Mouse (Mus musculus): ENCODE measurements around the gene Reep3. TPM values are rescaled to one million over a fixed set of nuclear protein-coding genes. Genes with fewer than 3 reads are reported as not detected.
A peak's percentile ranks its signal among the peaks of the same experiment; 100 is the strongest.
"Not testable (repeated sequence)": the region's sequence is repeated elsewhere in the genome, so short reads cannot be mapped to it uniquely, and the experiment has no call there.

The Reep3 gene
- polyA plus RNA-seq, 1 experiment from 2014 or later = 46.9 TPM

DNA sequence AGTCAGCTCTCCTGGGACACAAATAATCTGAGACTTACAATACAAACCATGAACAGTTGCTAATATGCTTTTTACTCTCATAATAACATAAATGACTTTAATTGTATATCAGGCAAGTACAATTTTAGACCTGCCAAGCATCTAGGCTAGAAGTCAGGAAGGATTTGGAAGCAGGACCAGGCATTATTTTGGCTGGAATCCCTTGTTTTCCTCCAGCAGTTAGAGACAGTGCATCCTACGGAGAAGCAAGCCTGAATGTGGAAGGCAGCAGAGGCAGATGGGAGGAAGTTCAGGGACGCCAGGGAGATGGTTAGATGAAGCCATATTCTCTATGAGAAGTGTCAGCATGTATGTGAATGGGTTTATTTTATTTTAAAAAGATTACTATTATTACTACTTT, 79.4 kb downstream of the Reep3 start:
- Histone ChIP-seq H3K9ac (no peak overlapping the region), H3K27ac (no peak overlapping the region), H3K4me2 (no peak overlapping the region), H3K9me3 (no peaks in the 10 kb centered on the region), H3K4me1 (peaks cover 9% of the 10 kb centered on the region), H3K27me3 (no peaks in the 10 kb centered on the region), H3K36me3 (replicated peaks) (peaks cover 31% of the 10 kb centered on the region), H3K4me3 (replicated peaks) (no peak overlapping the region)
- 80% methylated on average over 2 of the region's 2 CpGs for WGBS
- ATAC-seq (ENCODE audit: low FRiP score) = no peak

DNA sequence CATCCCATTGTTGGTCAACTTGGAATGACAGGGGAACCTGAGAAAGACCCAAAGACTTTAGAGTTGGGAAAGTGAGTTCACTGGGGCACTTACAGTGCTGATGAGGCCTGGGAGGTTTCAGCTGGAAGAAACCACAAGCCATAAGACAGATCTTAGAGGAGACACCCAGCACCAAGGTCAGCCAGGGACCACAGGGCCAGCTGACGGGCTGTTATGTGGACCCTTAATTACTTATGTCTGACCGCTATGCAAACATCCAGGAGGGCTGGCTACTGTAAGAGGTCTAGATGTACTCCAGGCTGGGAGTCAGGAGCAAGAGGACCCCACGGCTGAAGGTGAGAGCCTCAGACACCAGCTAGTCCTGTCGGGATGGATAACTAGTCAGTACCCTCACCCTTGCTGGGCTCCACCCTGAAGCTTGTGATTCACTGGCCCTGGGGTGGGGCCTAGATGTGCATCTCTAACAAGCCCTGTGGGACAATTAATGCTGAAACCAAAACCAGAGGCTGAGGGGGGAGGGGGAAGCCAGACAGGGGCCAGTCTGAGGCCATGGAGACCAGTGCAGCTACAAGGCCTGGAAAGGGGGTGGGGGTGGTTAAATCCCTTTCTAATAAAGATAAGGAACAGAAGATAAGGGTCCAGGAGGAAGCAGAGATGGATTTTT, 80.0 kb downstream of the Reep3 start:
- Histone ChIP-seq H3K4me1 (peaks cover 9% of the 10 kb centered on the region), H3K27me3 (no peaks in the 10 kb centered on the region), H3K9me3 (no peaks in the 10 kb centered on the region), H3K27ac (no peak overlapping the region), H3K36me3 (replicated peaks) (peaks cover 31% of the 10 kb centered on the region), H3K4me3 (replicated peaks) (no peak overlapping the region), H3K9ac (no peak overlapping the region), H3K4me2 (no peak overlapping the region)
- no peak for ATAC-seq (ENCODE audit: low FRiP score)
- WGBS = 94% methylated on average over 4 of the region's 4 CpGs

DNA sequence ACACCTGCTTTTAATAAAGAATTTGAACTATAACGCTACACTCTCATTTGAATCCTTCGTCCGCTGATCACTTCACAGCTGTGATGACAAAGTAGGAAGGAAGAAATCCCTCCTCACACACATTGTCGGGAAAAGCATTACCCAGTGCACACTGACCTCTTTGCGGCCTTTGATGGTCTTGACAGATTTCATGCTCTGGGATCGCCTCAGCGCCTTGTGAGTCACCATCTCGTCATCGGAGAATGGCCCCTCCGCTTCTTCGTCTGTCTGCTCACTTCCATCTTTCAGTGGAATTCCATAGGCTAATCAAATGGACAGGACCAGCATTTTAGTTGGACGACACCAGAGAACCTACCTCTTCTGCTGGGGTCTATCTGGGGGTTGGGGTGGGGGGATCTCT, 82.0 kb downstream of the Reep3 start:
- Histone ChIP-seq H3K9me3 (no peaks in the 10 kb centered on the region), H3K4me3 (replicated peaks) (no peak overlapping the region), H3K27ac (no peak overlapping the region), H3K36me3 (replicated peaks) (peaks cover 19% of the 10 kb centered on the region), H3K4me1 (peaks cover 9% of the 10 kb centered on the region), H3K27me3 (no peaks in the 10 kb centered on the region), H3K9ac (no peak overlapping the region), H3K4me2 (no peak overlapping the region)
- 90% methylated on average over 12 of the region's 12 CpGs for WGBS
- ATAC-seq (ENCODE audit: low FRiP score) = no peak

DNA sequence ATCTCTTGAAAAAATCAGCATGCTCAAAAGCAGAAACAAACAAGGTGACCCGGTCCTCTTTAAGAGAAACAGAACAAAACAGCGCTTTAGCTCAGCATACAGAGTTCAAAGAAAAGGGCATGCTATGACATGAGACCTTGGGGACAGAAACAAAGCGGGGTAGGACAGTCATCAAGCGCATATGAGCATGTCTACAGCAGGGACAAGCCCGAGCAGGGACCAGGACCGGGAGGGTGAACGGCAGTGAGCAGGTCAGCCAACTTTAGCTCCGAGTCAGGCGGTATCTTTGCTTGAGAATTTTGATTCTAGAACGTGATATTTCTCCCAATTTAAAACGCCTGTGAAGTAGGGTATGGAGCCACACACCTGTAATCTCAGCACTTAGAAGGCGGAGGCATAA, 86.2 kb downstream of the Reep3 start:
- H3K36me3 ChIP-seq (replicated peaks) = peaks cover 18% of the 10 kb centered on the region
- 90% methylated on average over 12 of the region's 12 CpGs for WGBS
- no peak for ATAC-seq (ENCODE audit: low FRiP score)
- H3K4me2 ChIP-seq = no peak overlapping the region
- H3K27me3 ChIP-seq = no peaks in the 10 kb centered on the region
- no peak overlapping the region for H3K4me3 ChIP-seq (replicated peaks)
- H3K9me3 ChIP-seq = no peaks in the 10 kb centered on the region
- H3K27ac ChIP-seq = no peak overlapping the region
- H3K9ac ChIP-seq = no peak overlapping the region
- 0 out of 2 replicates have a peak, but pooled peaks cover 3% of the 10 kb centered on the region for H3K4me1 ChIP-seq

DNA sequence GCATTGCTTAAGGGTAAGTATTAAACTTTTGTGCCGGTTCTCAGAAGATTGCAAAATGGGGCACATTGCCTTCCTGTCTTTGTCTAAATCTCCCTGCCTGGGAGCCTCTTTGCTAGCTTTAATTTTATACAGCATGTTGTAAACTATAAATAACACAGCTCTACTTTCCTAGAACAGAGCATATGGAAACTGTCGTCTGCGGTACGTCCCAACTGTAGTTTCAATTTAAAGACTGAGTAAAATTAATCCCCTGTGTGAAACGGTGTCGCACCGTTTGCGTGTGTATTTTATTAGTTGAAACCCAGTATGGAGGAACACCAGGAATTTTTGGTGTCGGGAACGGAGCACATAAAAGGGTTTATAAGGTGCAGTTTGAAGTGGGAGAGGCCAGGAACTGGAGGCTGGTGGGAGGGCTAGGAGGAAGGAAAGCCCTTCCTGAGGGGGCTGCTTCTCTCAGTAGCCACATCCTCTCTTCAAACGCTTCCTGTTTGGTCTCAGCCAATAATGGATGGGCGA, 92.2 kb downstream of the Reep3 start:
- WGBS = 3% methylated on average over 12 of the region's 12 CpGs
- Histone ChIP-seq H3K27me3 (no peaks in the 10 kb centered on the region), H3K36me3 (replicated peaks) (no peaks in the 10 kb centered on the region), H3K4me2 (peak overlapping the region; percentile 55), H3K4me1 (peaks cover 35% of the 10 kb centered on the region), H3K9ac (0 out of 2 replicates have a peak overlapping the region, but pooled peaks have one; percentile 17), H3K4me3 (replicated peaks) (peak overlapping the region; percentile 32), H3K9me3 (0 out of 2 replicates have a peak, but pooled peaks cover 4% of the 10 kb centered on the region), H3K27ac (peak overlapping the region; percentile 93)
- no peak; the same call in 1 of the 2 replicates for ATAC-seq (ENCODE audit: low FRiP score)

DNA sequence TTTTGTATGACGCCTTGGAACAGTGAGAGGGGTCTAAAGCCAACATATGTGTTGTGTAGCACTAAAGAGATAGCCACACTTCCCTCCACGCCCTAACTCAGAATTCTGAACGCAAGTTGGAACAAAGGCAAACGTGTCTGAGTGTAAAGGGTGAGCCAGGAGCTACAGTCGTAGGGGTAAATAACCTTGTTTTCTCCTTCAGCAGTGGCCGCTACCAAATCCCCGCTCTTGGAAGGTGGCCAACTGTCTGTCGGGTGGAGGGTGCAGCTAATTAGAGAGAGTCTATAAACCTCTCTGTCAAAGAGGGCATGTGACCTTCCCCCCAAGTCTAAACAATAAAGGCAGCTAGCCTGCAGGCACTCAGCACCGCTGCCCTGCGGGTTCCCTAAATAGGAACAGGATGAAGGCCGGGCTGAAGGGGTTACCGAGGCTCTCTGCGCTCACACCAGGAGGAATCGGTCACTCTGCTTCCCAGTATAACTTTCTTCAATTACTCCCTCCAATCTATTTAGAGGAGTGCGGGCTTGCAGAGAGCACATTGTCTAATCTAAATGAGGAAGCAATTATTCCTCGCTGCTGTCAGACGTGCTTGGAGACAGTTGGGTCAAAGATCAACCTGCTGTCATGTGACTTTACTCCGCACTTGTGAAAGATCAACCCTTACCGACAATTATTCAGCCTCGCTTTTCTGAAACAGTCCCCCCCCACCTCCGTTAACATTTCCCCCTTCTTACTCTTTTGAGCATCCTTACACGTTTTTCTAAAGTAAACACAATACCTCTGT, 92.8 kb downstream of the Reep3 start:
- Histone ChIP-seq H3K27me3 (no peaks in the 10 kb centered on the region), H3K27ac (peak overlapping the region; percentile 93), H3K9ac (peak overlapping the region; percentile 40; the same call in 1 of the 2 replicates), H3K4me2 (peak overlapping the region; percentile 55), H3K4me3 (replicated peaks) (peak overlapping the region; percentile 32), H3K36me3 (replicated peaks) (no peaks in the 10 kb centered on the region), H3K9me3 (0 out of 2 replicates have a peak, but pooled peaks cover 4% of the 10 kb centered on the region), H3K4me1 (peaks cover 35% of the 10 kb centered on the region)
- ATAC-seq (ENCODE audit: low FRiP score) = peak; percentile 87
- WGBS = under 1% methylated on average over 22 of the region's 22 CpGs

DNA sequence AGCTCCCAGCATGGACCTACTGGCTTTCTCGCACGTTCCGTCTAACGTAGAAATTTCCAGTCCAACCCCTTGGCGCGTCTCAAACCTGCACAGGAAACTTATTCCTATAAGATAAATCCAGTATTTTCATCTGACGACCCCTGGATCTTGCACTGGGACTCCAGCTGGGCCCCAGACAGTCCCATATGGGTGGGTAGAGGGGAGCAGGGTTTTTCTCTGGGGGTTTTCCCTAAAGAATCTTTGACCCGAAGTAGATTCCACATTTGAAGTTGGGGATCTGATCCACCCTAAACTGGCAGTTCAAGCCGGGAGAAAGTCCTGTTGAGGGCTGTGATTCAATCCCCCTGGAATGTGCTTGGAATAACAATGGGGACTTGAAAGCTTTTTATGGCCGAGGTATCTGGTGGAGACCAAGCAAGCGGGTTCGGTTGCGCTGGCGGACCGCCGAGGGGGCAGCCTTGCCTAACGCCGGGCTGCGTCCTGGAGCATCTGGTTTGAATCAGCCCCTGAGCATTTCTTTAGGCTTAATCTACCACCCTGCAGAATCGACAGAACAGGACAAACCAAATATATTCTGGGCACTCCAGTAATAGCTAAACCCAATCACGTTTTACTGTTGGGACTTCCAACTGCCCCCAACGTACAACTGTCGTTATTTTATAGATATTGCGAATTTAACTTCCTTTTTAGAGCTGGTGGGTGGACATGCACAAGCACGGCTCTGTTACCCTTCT, 93.6 kb downstream of the Reep3 start:
- Histone ChIP-seq H3K4me3 (replicated peaks) (peak overlapping the region; percentile 32), H3K9me3 (0 out of 2 replicates have a peak, but pooled peaks cover 4% of the 10 kb centered on the region), H3K4me2 (peak overlapping the region; percentile 55), H3K27me3 (no peaks in the 10 kb centered on the region), H3K9ac (peak overlapping the region; percentile 40; the same call in 1 of the 2 replicates), H3K36me3 (replicated peaks) (no peaks in the 10 kb centered on the region), H3K27ac (peak overlapping the region; percentile 93), H3K4me1 (peaks cover 35% of the 10 kb centered on the region)
- ATAC-seq (ENCODE audit: low FRiP score) = peak; percentile 74
- under 1% methylated on average over 25 of the region's 25 CpGs for WGBS

DNA sequence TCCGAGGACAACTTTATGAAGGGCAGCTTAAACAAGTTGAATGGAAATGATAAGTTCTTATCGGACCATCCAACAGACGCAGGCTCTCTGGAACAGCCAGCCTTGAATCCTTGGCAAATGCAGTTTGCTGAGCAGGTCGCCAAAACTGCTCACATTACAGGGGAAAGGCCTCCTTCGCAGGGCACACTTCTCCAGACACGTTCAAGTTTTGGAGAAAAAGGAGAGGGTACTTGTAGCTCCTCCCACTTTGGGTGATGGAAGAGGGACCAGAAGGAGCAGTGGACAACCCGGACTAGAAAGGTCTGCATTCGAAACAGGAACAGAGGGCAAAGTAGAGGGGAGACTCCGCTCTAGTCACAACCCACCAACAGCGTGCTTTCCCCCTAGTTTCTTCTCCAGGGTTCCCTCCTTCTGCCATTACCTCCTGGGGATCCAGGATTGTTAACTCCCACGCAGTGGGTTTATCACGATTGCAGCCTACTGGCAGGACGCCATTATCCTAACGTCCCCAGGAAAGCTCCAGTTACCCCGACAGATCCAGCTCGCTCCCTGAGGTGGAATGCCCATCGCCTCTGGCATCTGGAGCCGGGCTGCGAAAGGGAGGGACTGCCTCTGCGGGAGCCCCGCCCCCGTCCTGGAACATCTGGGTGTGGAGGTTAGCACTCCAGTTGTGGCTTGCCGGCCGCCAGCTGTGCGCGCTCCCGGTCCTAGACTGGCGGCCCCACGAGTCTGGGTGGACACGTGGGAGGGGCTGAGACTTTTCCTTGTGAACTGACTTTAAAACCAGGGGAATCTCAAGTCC, 94.3 kb downstream of the Reep3 start:
- WGBS = 15% methylated on average over 30 of the region's 30 CpGs
- H3K36me3 ChIP-seq (replicated peaks) = no peaks in the 10 kb centered on the region
- H3K9ac ChIP-seq = peak overlapping the region; percentile 30; the same call in 1 of the 2 replicates
- peaks cover 35% of the 10 kb centered on the region for H3K4me1 ChIP-seq
- peak; percentile 42 for ATAC-seq (ENCODE audit: low FRiP score)
- H3K27me3 ChIP-seq = no peaks in the 10 kb centered on the region
- H3K27ac ChIP-seq = peak overlapping the region; percentile 93
- H3K4me3 ChIP-seq (replicated peaks) = peak overlapping the region; percentile 32
- H3K4me2 ChIP-seq = peak overlapping the region; percentile 55
- 0 out of 2 replicates have a peak, but pooled peaks cover 4% of the 10 kb centered on the region for H3K9me3 ChIP-seq

DNA sequence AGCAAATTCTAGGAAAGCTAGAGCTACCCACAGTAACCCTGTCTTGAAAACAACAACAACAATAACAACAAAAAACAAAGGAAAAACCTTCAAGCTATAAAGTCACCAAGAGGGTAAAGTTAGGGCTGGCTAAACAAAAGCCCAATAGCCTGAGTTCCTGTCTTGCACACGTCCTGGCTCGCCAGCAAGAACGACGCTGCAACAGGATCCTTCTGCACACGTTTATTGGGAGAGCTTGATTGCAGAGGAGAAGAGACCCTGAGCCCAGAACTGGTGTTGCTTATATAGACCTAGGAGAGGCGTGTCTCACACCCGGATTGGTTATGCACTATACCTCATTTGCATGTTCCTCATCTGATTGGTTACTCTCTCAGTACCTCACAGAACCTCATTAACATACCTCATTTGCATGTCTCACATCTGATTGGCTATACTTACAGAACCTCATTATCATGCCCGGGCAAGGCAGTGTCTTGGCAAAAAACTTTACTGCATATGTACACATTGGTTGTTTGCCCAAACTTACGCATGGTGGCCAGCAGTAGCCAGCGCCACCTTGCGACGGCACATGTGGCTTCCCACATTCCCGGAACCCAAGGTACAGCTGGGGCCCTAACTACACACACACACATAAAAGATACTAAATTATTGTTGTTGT, 95.7 kb downstream of the Reep3 start:
- 95% methylated on average over 13 of the region's 13 CpGs for WGBS
- not testable (repeated sequence) for H3K9ac ChIP-seq; ATAC-seq (ENCODE audit: low FRiP score); H3K27ac ChIP-seq; H3K27me3 ChIP-seq; H3K9me3 ChIP-seq; H3K4me3 ChIP-seq (replicated peaks); H3K36me3 ChIP-seq (replicated peaks); H3K4me2 ChIP-seq
- H3K4me1 ChIP-seq = peaks cover 32% of the 10 kb centered on the region

DNA sequence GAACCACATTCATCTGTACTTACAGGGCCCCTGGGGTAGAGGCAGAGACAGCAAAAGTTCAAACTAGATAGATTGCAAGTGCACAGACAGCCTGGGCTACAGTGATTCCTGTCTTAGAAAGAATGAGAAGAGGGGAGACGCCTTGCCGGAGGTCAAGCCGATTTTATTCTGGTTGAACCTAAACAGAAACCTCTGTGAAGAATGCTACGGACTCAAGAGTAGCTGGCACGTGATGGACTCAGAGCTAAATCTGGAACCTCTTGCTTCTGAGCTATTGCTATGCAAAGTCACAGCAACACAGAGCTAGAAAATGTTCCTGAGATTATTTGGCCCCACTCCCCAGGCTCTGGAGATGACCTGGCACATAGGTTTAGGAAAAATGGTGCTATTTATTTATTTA, 96.6 kb downstream of the Reep3 start:
- Histone ChIP-seq H3K4me1 (peaks cover 32% of the 10 kb centered on the region), H3K27ac (no peak overlapping the region), H3K9ac (no peak overlapping the region), H3K9me3 (0 out of 2 replicates have a peak, but pooled peaks cover 4% of the 10 kb centered on the region), H3K4me2 (no peak overlapping the region), H3K36me3 (replicated peaks) (no peaks in the 10 kb centered on the region), H3K27me3 (no peaks in the 10 kb centered on the region), H3K4me3 (replicated peaks) (no peak overlapping the region)
- 92% methylated on average over 5 of the region's 5 CpGs for WGBS
- no peak for ATAC-seq (ENCODE audit: low FRiP score)

DNA sequence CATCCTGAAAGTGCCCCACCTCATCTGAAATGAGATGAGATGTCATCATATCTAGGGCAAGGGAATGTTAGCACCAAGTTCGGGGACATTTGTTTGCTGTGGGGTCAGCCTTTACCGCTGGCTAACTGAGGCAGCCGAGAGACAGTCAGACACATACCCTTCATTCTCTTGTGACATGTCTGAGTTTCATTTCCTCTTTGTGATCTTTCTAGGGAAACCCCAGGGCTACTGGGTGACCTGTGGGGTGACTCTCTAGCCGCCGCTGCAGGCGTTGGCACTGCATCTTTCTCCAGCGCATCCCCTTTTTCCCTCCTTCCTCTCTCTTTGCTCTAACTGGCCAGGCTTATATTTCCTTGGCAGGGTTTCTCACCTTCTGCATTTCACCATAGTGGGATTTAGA, 98.0 kb downstream of the Reep3 start:
- WGBS = 91% methylated on average over 7 of the region's 7 CpGs
- no peaks in the 10 kb centered on the region for H3K27me3 ChIP-seq
- no peaks in the 10 kb centered on the region for H3K36me3 ChIP-seq (replicated peaks)
- H3K4me2 ChIP-seq = no peak overlapping the region
- no peak for ATAC-seq (ENCODE audit: low FRiP score)
- H3K27ac ChIP-seq = no peak overlapping the region
- no peak overlapping the region for H3K4me3 ChIP-seq (replicated peaks)
- 0 out of 2 replicates have a peak, but pooled peaks cover 4% of the 10 kb centered on the region for H3K9me3 ChIP-seq
- peaks cover 32% of the 10 kb centered on the region for H3K4me1 ChIP-seq
- no peak overlapping the region for H3K9ac ChIP-seq

All from forebrain, embryonic 12.5 days (tissue).